Mouse (Mus musculus) central nervous system, embryonic 11.5 days (tissue): ENCODE measurements around the gene Isca1. TPM values are rescaled to one million over a fixed set of nuclear protein-coding genes. Genes with fewer than 3 reads are reported as not detected.

ENCODE experiments used
- polyA plus RNA-seq: library from polyadenylated mRNA; depleted of rRNA; stranded (reverse); fragments of >200 nt; gene quantifications from 2 replicates; pipeline ENCODE4 v1.2.3, GENCODE M21; 2012; rRNA removed

Isca1 gene
- 82.4 and 96.1 TPM in 2 replicates for polyA plus RNA-seq

DNA sequence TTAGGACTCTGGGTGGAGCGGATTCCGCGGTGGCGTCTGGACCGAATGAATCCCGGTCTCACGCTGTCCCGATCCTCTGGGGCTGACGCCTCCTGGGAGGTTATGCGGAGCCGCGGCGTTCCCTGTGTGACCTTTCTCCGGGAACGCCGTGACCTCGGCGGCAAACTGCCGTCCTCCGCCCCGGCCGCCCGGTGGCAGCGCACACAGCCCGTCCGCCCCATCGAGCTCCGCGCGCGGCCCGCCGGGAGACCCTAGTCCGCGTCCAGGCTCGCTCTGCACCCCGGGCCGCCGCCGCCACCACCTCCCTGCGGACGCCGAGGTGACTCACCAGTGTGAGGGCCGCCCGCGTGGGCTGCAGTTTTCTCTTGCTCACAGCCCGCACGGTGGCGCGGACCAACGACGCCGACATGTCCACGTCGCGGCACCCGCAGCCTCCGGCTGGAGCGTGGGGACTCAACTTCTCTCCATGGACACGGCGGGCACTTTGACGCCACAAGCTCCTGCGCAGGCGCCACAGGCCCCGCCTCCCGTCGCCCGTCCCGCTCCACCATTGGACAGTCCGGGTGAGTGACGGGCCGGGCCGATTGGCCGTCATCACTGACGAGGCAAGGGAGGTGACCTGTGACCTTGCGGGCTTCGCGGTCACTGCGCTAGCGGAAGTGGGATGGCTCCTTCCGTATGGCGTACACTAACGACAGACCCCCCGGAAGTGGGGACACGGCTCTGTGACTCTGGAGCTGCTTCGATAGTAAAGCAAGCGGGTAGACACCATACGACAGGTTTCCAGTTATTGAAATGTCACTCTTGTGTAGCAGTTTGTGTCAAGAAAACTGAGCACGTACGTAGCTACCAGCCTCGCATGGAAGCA lies at the start of gene Isca1:
Gene Isca1, minus strand, starts transcription at position 515 of the 868 bp plus-strand sequence.

GRCm38 (mm10) chr13:59782145-59782544 lies 12.5 kb upstream of the Isca1 start, which contains the start of gene Gm49354:
Gene Gm49354 (minus strand): TSS chr13:59782245.

GRCm38 (mm10) chr13:59746711-59747110 lies 22.9 kb downstream of the Isca1 start, which contains the start of gene 1700014D04Rik:
Gene 1700014D04Rik (minus strand): TSS chr13:59746752.

DNA sequence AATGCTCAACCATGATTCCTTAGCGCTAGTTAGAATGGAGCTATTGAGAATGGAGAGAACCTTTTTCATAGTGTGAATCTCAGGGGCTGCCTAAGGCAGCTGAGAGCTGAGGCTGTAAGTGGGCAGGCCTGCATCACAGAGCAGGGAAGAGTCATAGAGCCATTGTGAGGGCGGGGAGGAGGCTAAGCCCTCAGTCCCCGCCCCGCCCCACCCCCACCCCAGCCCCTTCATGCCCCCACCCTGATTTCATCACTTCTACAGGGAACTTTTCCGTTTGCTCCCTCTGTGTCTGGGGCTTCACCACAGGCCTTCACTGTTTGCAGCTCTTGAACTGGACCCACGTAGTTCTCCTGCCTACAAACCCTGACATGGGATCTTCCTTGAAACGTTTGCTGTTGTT lies 38.0 kb downstream of the Isca1 start, which contains the start of gene Spata31d1d:
Gene Spata31d1d, minus strand, starts transcription at position 101 of the 400 bp plus-strand sequence.

DNA sequence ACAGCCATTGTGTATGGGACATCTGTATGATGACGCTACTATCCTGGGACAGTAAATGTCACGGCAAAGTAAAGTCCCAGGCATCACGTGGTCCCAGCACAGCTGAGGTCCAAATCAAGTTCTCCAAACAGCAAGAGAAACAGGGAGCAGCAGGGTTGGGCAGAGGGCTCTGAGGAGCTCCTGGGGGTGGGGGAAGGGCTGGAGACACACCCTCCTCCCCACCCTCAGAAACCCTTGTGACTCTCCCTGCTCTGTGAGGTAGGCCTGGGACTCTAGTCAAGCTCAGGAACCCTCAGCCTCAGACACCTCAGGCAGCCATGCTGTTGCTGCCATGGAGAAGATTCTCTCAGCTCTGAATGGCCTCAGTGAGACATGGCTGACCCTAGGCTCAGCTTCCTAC lies 57.6 kb downstream of the Isca1 start, which contains the start of gene Spata31d1b:
Gene Spata31d1b, plus strand, starts transcription at position 301 of the 400 bp plus-strand sequence.

GRCm38 (mm10) chr13:59710230-59710629 lies 59.4 kb downstream of the Isca1 start, which contains the start of gene Spata31d1a:
Gene Spata31d1a (minus strand): TSS chr13:59710330.

Other genes with a start within 250 kb of the Isca1 start
- gene Agtpbp1, start 184.6 kb downstream of the Isca1 start, polyA plus RNA-seq: 20.9 and 23.9 TPM in 2 replicates
- 102 and 122 TPM in 2 replicates for gene Naa35, start 184.6 kb downstream of the Isca1 start, polyA plus RNA-seq
- 71.8 and 80.5 TPM in 2 replicates for gene Golm1, start 94.0 kb downstream of the Isca1 start, polyA plus RNA-seq
- not detected in 2 replicates for gene 4921517D22Rik, start 75.7 kb downstream of the Isca1 start, polyA plus RNA-seq
- 0.01 TPM in 1 of 2 replicates, not detected in the other for gene Spata31d1a, start 59.5 kb downstream of the Isca1 start, polyA plus RNA-seq
- gene Spata31d1b, start 57.5 kb downstream of the Isca1 start, polyA plus RNA-seq: 0.01 TPM in 1 of 2 replicates, not detected in the other
- 0.02 TPM in 2 replicates for gene Spata31d1d, start 38.1 kb downstream of the Isca1 start, polyA plus RNA-seq
- gene 1700014D04Rik, start 23.1 kb downstream of the Isca1 start, polyA plus RNA-seq: 0.09 and 0.10 TPM in 2 replicates
- 78.2 TPM in 1 of 2 replicates, not detected in the other for gene Gm49354, start 12.4 kb upstream of the Isca1 start, polyA plus RNA-seq
- gene Tut7, start 53.3 kb upstream of the Isca1 start, polyA plus RNA-seq: 41.9 and 46.2 TPM in 2 replicates